Mouse (Mus musculus) heart, embryonic 11.5 days (tissue): Measurements from ENCODE around the gene Samd4. TPM values are rescaled to one million over a fixed set of nuclear protein-coding genes. Genes with fewer than 3 reads are reported as not detected.
A peak's percentile ranks its signal among the peaks of the same experiment; 100 is the strongest.

Experiments used
- ATAC-seq: fragments of 200-750 bp; cut with Nextera tagmentation; replicated peaks from 2 replicates; pipeline ENCODE4 v1.8.0; 2017; ENCODE audit warnings: moderate library complexity; ENCODE audit not compliant: insufficient number of reproducible peaks, low FRiP score, low TSS enrichment
- H3K27ac ChIP-seq: fragments of 300-500 bp; sonication (generic); 2 replicates; pipeline ENCODE4 v1.5.1; 2014; ENCODE audit warnings: mild to moderate bottlenecking, low read depth, low read length
- H3K27me3 ChIP-seq: fragments of 300-500 bp; sonication (generic); 2 replicates; pipeline ENCODE4 v1.6.1; 2014; ENCODE audit warnings: mild to moderate bottlenecking, low read length, mixed read lengths; ENCODE audit not compliant: control insufficient read depth, insufficient read depth
- H3K36me3 ChIP-seq: fragments of 300-500 bp; sonication (generic); 2 replicates; pipeline ENCODE4 v1.6.1; 2014; ENCODE audit warnings: mild to moderate bottlenecking, low read length, moderate library complexity, mixed read lengths; ENCODE audit not compliant: control insufficient read depth, insufficient read depth
- H3K4me1 ChIP-seq: fragments of 300-500 bp; sonication (generic); 2 replicates; pipeline ENCODE4 v1.6.1; 2014; ENCODE audit warnings: low read length; ENCODE audit not compliant: control insufficient read depth, insufficient read depth
- H3K4me2 ChIP-seq: fragments of 300-500 bp; sonication (generic); 2 replicates; pipeline ENCODE4 v1.6.1; 2014; ENCODE audit warnings: mild to moderate bottlenecking, moderate library complexity
- H3K4me3 ChIP-seq: fragments of 300-500 bp; sonication (generic); 2 replicates; pipeline ENCODE4 v1.5.1; 2014; ENCODE audit warnings: low read depth, low read length
- H3K9ac ChIP-seq: fragments of 300-500 bp; sonication (generic); 2 replicates; pipeline ENCODE4 v1.6.1; 2014; ENCODE audit warnings: mild to moderate bottlenecking, low read depth, low read length, moderate library complexity
- H3K9me3 ChIP-seq: fragments of 300-500 bp; sonication (generic); replicated peaks from 2 replicates; pipeline ENCODE4 v1.6.1; 2016; ENCODE audit warnings: low read length; ENCODE audit not compliant: control insufficient read depth
- WGBS: fragments of 180-500 bp; shearing (Covaris S2); extraction: QIAGEN DNeasy Blood & Tissue Kit; methylation state at CpG from one replicate; pipeline ENCODE4 v1.1.7; 2014; ENCODE audit not compliant: insufficient replicate concordance; 5-methylcytosine and 5-hydroxymethylcytosine counted together
- microRNA-seq: library from miRNA; unstranded; fragments of <30 nt; microRNA quantifications from one replicate; pipeline ENCODE4, GENCODE M21; 2016; ENCODE audit warnings: borderline number of aligned reads
- polyA plus RNA-seq: library from polyadenylated mRNA; unstranded; fragments of >200 nt; fragmentation: Nextera tagmentation; extraction: Ambion mirVana; gene quantifications from 2 replicates; pipeline ENCODE4 v1.2.1, GENCODE M21; 2014

Gene Samd4
- polyA plus RNA-seq, 1 experiment from 2014 or later, result 13.1 TPM

DNA sequence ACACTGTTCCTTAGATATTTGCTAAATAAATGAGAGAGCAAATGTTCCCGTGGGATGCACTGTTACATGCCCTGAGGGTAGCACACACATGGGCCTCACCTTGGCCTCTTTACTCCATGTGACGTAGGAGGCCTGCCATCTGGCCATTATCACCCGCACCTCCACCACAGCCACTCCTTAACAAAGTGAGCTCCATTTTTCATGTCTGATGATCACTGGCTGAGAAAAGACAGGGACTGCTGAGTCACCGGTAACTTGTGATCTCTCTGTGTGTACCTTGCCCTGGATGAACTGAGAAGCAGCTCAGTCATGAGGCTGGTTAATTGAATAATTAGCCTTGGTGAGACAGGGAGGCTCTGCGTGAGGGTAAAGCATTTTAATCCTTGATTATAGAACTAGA lies 254.0 kb downstream of the Samd4 start:
- Histone ChIP-seq H3K9me3 (no peaks in the 10 kb centered on the region), H3K4me2 (no peak overlapping the region), H3K4me1 (no peaks in the 10 kb centered on the region), H3K36me3 (no peaks in the 10 kb centered on the region), H3K9ac (no peak overlapping the region), H3K4me3 (no peak overlapping the region), H3K27ac (no peak overlapping the region), H3K27me3 (0 out of 2 replicates have a peak, but pooled peaks cover 2% of the 10 kb centered on the region)
- 56% methylated on average over 5 of the region's 5 CpGs for WGBS
- no peak for ATAC-seq

DNA sequence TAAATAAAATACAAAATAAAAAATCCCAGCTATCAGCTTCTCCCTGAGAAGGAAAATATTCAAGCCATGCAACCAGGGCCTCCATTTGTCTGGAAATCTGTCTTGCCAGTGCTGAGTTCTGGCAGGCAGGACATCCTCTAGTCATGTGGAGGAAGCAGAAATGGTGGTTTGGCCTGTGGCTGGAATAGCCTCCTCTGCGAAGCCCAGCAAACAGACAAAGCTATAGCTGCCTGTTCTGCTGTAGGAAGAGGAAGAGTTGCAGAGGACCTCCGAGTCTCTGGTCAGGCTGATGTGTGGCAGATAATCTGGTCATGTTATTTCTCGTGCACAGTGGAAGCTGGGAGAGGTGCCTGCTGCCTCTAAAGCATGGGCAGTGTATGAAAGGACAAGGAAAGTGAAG lies 256.2 kb downstream of the Samd4 start:
- Histone ChIP-seq H3K9me3 (no peaks in the 10 kb centered on the region), H3K27me3 (0 out of 2 replicates have a peak, but pooled peaks cover 2% of the 10 kb centered on the region), H3K4me1 (no peaks in the 10 kb centered on the region), H3K27ac (no peak overlapping the region), H3K36me3 (no peaks in the 10 kb centered on the region), H3K4me3 (no peak overlapping the region), H3K9ac (no peak overlapping the region), H3K4me2 (no peak overlapping the region)
- WGBS, result 58% methylated on average over 3 of the region's 3 CpGs
- no peak for ATAC-seq

DNA sequence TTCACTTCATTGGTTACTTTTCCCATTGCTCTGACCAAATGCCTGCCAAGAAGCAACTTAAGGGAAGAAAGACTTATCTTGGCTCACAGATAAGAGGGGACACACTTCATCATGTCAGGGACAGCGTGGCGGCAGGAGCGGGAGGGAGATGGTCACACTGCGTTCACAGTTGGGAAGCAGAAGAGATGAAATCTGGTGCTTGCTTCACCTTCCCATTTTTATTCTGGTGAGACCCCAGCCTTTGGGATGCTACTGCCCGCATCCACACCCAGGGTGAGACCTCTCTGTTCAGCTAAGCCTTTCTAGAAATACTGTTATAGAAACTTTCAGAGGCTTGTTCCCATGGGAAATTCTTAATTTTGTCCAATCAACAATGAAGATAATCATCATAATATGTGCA lies 261.7 kb downstream of the Samd4 start:
- no peaks in the 10 kb centered on the region for H3K4me1 ChIP-seq
- H3K27me3 ChIP-seq, result no peaks in the 10 kb centered on the region
- no peaks in the 10 kb centered on the region for H3K9me3 ChIP-seq
- WGBS, result 57% methylated on average over 5 of the region's 5 CpGs
- H3K9ac ChIP-seq, result no peak overlapping the region
- H3K36me3 ChIP-seq, result no peaks in the 10 kb centered on the region
- H3K27ac ChIP-seq, result no peak overlapping the region
- H3K4me3 ChIP-seq, result no peak overlapping the region
- no peak for ATAC-seq
- no peak overlapping the region for H3K4me2 ChIP-seq

DNA sequence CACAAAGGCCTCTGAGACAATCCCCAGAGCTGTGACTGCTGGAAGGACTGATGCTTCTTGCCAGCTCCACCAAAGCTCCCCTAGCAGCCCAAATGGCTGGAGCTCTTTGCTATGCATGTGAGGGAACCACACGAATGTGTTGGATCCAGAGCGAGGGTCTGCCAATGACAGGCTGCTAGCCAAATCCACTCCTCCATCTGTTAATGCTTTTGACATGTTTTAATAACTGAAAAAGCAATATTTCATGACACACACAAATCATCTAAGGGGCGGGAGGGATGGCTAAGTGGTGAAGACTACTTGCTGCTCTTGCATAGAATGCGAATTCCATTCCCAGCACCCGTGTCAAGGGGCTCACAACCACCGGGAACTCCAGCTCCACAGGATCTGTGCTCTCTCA lies 268.7 kb downstream of the Samd4 start:
- no peak for ATAC-seq
- no peak overlapping the region for H3K9ac ChIP-seq
- H3K4me3 ChIP-seq, result no peak overlapping the region
- H3K4me2 ChIP-seq, result no peak overlapping the region
- 0 out of 2 replicates have a peak, but pooled peaks cover 3% of the 10 kb centered on the region for H3K4me1 ChIP-seq
- WGBS, result 86% methylated on average over 6 of the region's 6 CpGs
- H3K27ac ChIP-seq, result no peak overlapping the region
- H3K9me3 ChIP-seq, result no peaks in the 10 kb centered on the region
- H3K36me3 ChIP-seq, result no peaks in the 10 kb centered on the region
- H3K27me3 ChIP-seq, result no peaks in the 10 kb centered on the region

DNA sequence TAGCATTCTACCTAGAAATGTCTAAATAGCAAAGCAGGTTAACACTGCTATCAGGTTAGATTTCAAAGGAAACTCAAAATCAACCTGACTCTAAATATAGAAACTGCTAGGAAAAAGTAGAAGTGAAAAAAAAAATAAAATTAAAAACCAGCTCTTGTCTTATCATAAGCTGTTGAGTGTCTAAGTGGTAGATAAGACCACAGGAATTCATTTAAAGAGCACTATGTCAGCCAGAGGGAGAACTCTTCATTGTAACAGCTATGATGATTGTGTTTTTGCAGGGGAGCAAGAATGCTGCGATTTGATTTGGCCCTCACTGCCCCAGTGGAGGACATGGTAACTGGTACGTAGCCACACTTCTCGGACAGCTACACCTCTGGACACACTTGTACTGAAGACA lies 271.6 kb downstream of the Samd4 start:
- Histone ChIP-seq H3K36me3 (peaks cover 3% of the 10 kb centered on the region; the same call in 1 of the 2 replicates), H3K27me3 (no peaks in the 10 kb centered on the region), H3K27ac (peak overlapping the region; percentile 54; the same call in 1 of the 2 replicates), H3K4me2 (peak overlapping the region; percentile 27; the same call in 1 of the 2 replicates), H3K9ac (no peak overlapping the region), H3K4me3 (no peak overlapping the region), H3K4me1 (0 out of 2 replicates have a peak, but pooled peaks cover 3% of the 10 kb centered on the region), H3K9me3 (no peaks in the 10 kb centered on the region)
- ATAC-seq, result peak; percentile 18; the same call in 1 of the 2 replicates
- WGBS, result 37% methylated on average over 3 of the region's 3 CpGs

Small RNAs within 50 kb of the gene (microRNA-seq; reads per million reads assigned to microRNA genes)
- gene Mir378c, result 95.2 reads per million, percentile 63 among the genes with 10 or more reads in this experiment

Other genes starting within 250 kb of the Samd4 start
- gene Cdkn3, start 122.3 kb upstream of the Samd4 start, polyA plus RNA-seq, result 45.4 and 59.4 TPM in 2 replicates
- 188 and 201 TPM in 2 replicates for gene Cnih1, start 94.4 kb upstream of the Samd4 start, polyA plus RNA-seq
- 59.1 and 67.4 TPM in 2 replicates for gene Gmfb, start 60.6 kb upstream of the Samd4 start, polyA plus RNA-seq
- gene Cgrrf1, start 50.7 kb upstream of the Samd4 start, polyA plus RNA-seq, result 26.9 and 29.0 TPM in 2 replicates